Mouse (Mus musculus) gastrocnemius, postnatal 4 days (tissue): ENCODE data around the gene Drc3. TPM values are rescaled to one million over a fixed set of nuclear protein-coding genes. Genes with fewer than 3 reads are reported as not detected.

Experiments
- DNase-seq, 2 experiments: peaks; one replicate each; pipeline ENCODE4 v3.0.0; 2021 to 2022; ENCODE audit warnings: low spot score in 2 of 2, mixed read lengths in 2 of 2
- total RNA-seq, 2 experiments: library from RNA; stranded (reverse); gene quantifications; 2 replicates each; pipeline ENCODE4 v1.2.3; 2021

Gene Drc3
- total RNA-seq, 2 experiments from 2014 or later = 1.0 to 1.8 TPM

GRCm38 (mm10) chr11:60334124-60334523, 19.0 kb upstream of the Drc3 start:
- DNase-seq = no peak

DNA sequence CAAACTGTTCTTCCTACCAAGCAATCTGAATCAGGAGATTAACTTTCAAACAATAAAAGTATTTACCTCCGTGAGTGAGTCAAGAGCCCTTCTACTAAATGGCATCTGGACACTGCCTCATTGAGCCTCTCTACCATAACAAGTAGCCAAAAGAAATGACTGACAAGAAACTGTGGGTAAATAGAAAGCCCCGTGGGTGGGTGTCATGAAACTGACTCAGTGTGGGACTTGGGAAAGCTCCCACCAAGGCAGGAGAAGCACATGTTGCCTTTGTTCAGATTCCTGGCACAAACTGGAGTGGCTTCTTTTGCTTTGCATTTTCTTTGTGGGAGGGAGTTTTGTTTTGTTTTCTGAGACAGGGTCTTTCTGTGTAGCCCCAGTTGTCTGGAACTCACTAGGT, 17.4 kb upstream of the Drc3 start:
- no peak for DNase-seq

DNA sequence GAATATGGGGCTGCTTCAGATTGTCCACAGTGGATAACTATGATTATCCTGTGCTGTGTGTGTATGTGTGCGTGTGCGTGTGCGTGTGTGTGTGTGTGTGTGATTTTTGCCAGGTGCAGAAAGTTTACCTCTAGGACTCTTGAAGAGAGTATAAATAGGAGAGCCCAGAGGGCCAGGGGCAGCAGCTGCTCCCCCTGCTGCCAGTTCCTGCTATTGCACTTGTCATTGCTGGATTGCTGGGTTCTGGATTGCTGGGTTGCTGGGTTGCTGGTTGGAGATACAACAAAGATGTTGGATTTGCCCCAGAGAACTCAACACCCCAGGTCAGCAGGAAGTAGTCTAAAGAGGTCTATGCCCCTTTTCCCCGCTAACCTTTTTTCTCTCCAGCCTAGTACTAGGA, 14.8 kb upstream of the Drc3 start:
- no peak for DNase-seq

- DNase-seq = no peak
These were observed 13.8 kb upstream of the Drc3 start for GRCm38 (mm10) chr11:60339361-60339760.

DNA sequence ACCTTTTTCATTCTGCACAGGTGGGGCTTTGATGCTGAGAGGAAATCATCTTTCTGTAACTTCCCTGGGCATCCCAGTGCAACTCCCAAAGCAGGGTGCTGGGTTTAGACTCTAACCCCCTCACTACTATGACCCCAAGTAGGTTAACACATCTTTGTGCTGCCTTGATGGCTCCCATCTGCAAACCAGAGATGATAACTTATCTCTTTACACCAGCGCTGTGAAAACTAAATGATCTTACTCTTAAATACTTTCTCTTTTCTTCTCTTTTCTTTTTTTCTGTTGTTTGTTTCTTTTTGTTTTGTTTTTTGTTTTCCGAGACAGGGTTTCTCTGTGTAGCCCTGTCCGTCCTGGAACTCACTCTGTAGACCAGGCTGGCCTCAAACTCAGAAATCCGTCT, 7.3 kb upstream of the Drc3 start:
- DNase-seq = no peak

- no peak for DNase-seq
These were observed 6.6 kb upstream of the Drc3 start for GRCm38 (mm10) chr11:60346537-60346936.

DNA sequence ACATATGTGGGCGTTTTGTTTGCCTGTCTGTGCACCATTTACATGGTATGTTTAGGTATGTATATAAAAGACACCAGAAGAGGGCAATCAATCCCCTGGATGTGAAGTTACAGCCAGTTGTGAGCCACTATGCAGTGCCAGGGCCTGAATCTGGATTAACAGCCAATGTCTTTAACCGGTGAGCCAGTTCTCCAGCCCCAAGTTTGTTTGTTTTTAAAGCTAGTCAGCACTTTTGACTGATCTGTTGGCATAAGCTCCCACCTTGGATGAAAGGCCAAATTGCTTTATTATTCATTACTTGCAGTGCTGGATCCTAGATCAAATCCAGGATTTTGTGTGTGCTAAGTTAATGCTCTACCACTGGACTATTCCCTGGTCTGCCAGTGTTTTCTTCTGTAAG, 1.7 kb upstream of the Drc3 start:
- DNase-seq = no peak

DNA sequence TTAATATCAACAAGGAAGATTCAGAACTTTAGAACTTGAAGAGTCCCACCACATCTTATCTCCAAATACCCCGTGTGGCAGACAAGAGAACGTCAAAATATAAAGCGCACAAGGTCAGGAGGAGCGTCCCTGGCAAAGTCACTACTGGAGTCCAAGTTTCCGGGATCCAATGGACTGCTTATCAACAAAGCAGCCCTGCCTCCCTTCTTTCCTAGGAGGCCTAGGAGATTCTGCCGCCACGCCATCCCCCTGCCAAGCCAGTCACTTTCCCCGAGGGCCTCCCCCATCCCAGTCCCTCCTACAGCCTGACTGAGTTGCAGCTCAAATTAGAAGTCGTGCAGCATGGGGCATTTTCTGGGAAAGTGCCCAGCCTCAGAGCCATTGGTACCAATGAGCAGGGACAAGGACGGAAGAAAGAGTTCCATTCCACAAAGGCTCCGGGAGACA, 1.2 kb upstream of the Drc3 start:
- peak in 1 of 2 experiments; percentile 24 for DNase-seq

- no peak for DNase-seq
These were observed 2.8 kb downstream of the Drc3 start for GRCm38 (mm10) chr11:60355952-60356351.

GRCm38 (mm10) chr11:60357116-60357515, 4.0 kb downstream of the Drc3 start:
- DNase-seq = no peak

DNA sequence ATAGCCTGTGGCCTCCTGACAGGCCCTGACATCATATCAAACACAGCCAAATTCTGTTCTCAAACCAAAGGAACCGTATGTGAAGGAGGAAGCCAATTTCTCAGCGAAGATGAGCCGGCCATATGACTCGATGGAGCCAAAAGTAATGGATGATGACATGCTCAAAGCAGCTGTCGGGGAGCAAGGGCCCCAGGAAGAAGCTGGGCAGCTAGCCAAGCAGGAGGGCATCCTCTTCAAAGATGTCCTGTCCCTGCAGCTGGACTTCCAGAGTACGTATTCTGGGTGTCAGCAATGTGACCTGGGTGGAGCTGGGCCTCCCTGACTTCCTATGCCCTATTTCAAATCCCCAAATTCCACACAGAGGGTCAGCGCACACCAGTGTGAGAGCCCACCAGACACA, 5.4 kb downstream of the Drc3 start:
- peak in 1 of 2 experiments; percentile 42 for DNase-seq

- DNase-seq = no peak
These were observed 6.0 kb downstream of the Drc3 start for GRCm38 (mm10) chr11:60359138-60359537.

GRCm38 (mm10) chr11:60359936-60360335, 6.8 kb downstream of the Drc3 start:
- DNase-seq = no peak

DNA sequence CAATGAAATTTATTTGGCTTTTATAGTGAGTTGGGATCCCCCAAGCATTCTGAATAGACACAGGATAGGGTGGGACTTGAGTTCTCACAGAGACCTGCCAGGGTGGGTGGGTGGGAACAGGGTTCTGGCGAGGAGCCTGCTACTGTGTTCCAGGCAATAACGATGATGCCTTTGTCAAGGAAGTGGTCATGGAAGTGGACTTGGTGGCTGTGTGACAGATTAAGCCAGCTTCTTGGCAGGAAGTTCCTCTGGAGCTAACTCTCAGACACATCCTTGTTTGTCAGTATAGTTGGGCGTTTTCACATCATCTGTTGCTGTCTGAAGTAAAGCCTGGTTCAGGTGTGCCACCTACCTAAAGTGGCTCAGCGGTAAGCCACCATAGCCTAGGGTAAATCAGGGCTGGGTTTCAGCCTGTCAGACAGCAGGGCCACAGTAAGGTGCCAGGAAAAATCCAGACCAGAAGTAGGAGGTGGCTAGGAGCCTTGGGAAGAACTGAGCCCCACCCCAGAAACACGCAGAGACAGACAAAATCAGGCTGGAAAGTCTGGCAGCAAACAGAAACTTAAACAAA, 7.6 kb downstream of the Drc3 start:
- no peak for DNase-seq

GRCm38 (mm10) chr11:60366239-60367019, 13.3 kb downstream of the Drc3 start:
- no peak for DNase-seq

- no peak for DNase-seq
These were observed 14.1 kb downstream of the Drc3 start for GRCm38 (mm10) chr11:60367256-60367655.

DNA sequence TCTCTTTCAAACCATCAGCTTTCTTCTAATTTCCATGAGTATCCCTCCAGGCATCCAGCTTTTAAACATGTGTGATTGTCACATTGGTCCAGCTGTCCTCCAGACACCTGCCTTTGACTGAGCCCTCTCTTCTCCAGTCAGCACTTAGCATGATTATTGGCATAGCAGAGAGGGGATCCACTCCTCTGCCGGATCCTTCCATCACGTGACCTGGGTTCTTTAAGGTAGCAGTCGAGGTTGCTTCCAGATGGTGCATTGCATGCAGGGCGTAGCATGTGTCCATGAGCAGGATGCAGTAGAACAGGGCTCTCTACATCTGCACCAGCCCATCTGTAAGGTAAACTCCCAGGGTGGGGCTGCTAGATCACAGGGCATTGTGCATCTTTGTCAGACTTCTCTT, 15.8 kb downstream of the Drc3 start:
- no peak for DNase-seq

GRCm38 (mm10) chr11:60369448-60369847, 16.3 kb downstream of the Drc3 start:
- DNase-seq = no peak

- no peak for DNase-seq
These were observed 17.3 kb downstream of the Drc3 start for GRCm38 (mm10) chr11:60370431-60370830.

DNA sequence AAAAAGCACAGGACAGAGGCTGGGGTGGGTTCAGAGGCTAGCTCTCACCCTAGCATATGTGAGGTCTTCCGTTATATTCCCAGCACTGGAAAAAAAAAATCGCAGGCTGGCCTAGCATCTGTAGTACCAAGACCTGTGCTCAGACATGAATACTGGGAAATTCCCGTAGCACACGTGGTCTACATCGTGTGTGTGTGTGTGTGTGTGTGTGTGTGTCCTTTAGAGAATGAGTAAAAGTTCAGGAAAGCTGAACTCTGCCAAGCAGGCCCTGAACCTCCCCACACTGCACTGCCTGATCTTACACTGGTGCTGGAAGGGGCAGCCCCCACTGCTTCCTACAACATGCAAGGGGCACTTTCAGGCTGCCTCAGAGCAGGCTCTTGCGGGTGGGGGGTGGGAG, 21.4 kb downstream of the Drc3 start:
- no peak for DNase-seq

- DNase-seq = no peak
These were observed 30.4 kb downstream of the Drc3 start for GRCm38 (mm10) chr11:60383518-60383917.

DNA sequence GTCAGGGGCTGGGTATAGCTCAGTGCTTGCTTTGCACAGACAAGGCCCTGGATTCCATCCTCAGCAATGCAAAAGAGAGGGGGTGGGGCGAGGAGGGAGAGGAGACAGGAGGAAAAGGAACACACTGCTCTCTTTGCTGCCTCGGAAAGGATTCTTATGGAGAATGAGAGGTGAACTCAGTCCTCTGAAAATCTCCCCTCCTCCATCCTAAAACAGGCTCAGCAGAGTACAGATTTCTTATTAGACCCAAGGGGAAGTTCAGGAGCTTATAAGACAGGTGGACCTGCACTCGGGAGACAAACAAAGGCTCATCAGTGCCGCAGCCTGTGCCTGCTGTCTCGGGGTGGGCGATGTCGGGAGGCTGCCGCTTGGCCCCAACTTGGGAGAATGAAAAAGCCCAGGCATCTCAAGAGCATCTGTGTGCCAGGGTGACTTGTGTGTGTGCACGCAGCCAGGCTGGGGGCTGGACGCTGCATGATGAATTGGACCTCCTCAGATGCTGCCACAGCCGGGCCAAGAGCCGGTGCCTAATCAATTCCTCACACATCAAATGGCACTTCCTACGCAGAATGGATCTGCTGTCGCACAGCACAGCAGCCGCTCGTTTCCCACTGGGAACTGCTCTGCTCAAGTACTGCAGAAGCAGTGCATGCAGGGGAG, 31.8 kb downstream of the Drc3 start:
- no peak for DNase-seq
